Mouse (Mus musculus): ENCODE results near the gene Kcnd1. TPM values are rescaled to one million over a fixed set of nuclear protein-coding genes. Genes with fewer than 3 reads are reported as not detected.

Gene Kcnd1
- 0.37 and 0.43 TPM in 2 replicates for polyA plus RNA-seq (2012; rRNA removed)
- 0.19 TPM in 2 replicates for polyA plus RNA-seq (2014; fragmentation: Nextera tagmentation; extraction: Ambion mirVana)

GRCm38 (mm10) chrX:7821865-7822779 is at the start of gene Kcnd1:
Kcnd1 (plus strand) TSS chrX:7822289.
- Histone ChIP-seq H3K9ac (replicated peaks) (no peak within 1 kb of the TSS), H3K4me2 (ENCODE audit: low read depth) (peak within 1 kb of the TSS; percentile 34), H3K27me3 (ENCODE audit: control insufficient read depth, insufficient read depth, low read length) (no peaks in the 10 kb centered on the region), H3K27ac (no peak within 1 kb of the TSS), H3K9me3 (ENCODE audit: control insufficient read depth, low read length) (no peaks in the 10 kb centered on the region), H3K4me3 (ENCODE audit: insufficient read depth in 1 of 2, low read depth in 2 of 2, low read length in 2 of 2) (no peak within 1 kb of the TSS; a peak in 1 of 4 replicates), H3K36me3 (replicated peaks; ENCODE audit: control insufficient read depth, insufficient read depth, low read depth) (no peaks in the 10 kb centered on the region; the same call in 1 of the 2 replicates), H3K4me1 (replicated peaks; ENCODE audit: control insufficient read depth in 2 of 2, insufficient read depth in 2 of 2, low read length in 1 of 2) (no peaks in the 10 kb centered on the region)
- TF ChIP-seq EP300 (IDR thresholded peaks at IDR 0.05; ENCODE audit: low read depth) (no peak), CTCF (IDR thresholded peaks at IDR 0.05; ENCODE audit: low read depth) (no peak)
- ATAC-seq (ENCODE audit: insufficient read depth), result no peak
- DNase-seq (ENCODE audit: low read depth in 3 of 3, low spot score in 3 of 3), result no peak
- 12% methylated on average over 18 of the region's 24 CpGs for WGBS (ENCODE audit: insufficient replicate concordance)

- Histone ChIP-seq H3K4me2 (ENCODE audit: low read depth) (no peak overlapping the region), H3K9me3 (ENCODE audit: control insufficient read depth, low read length) (no peaks in the 10 kb centered on the region), H3K36me3 (replicated peaks; ENCODE audit: control insufficient read depth, insufficient read depth, low read depth) (no peaks in the 10 kb centered on the region; the same call in 1 of the 2 replicates), H3K27me3 (ENCODE audit: control insufficient read depth, insufficient read depth, low read length) (no peaks in the 10 kb centered on the region), H3K27ac (no peak overlapping the region), H3K4me3 (ENCODE audit: insufficient read depth in 1 of 2, low read depth in 2 of 2, low read length in 2 of 2) (no peak overlapping the region), H3K9ac (replicated peaks) (no peak overlapping the region), H3K4me1 (replicated peaks; ENCODE audit: control insufficient read depth in 2 of 2, insufficient read depth in 2 of 2, low read length in 1 of 2) (peaks cover 6 to 19% of the 10 kb centered on the region in 2 experiments; a peak in 3 of 4 replicates)
- TF ChIP-seq CTCF (IDR thresholded peaks at IDR 0.05; ENCODE audit: low read depth), result peak; percentile 55
- TF ChIP-seq EP300 (IDR thresholded peaks at IDR 0.05; ENCODE audit: low read depth), result no peak
- ATAC-seq (ENCODE audit: insufficient read depth) (no peak), DNase-seq (ENCODE audit: low read depth in 3 of 3, low spot score in 3 of 3) (no peak)
- WGBS (ENCODE audit: insufficient replicate concordance), result 43% methylated on average over 2 of the region's 2 CpGs
Measured at GRCm38 (mm10) chrX:7772766-7773165, 49.3 kb upstream of the Kcnd1 start.

GRCm38 (mm10) chrX:7775501-7776205 is 46.4 kb upstream of the Kcnd1 start:
- H3K36me3 ChIP-seq (replicated peaks; ENCODE audit: control insufficient read depth, insufficient read depth, low read depth), result no peaks in the 10 kb centered on the region; the same call in 1 of the 2 replicates
- H3K9me3 ChIP-seq (ENCODE audit: control insufficient read depth, low read length), result no peaks in the 10 kb centered on the region
- ATAC-seq (ENCODE audit: insufficient read depth) (no peak), DNase-seq (ENCODE audit: low read depth in 3 of 3, low spot score in 3 of 3) (no peak)
- WGBS (ENCODE audit: insufficient replicate concordance), result 62% methylated on average over 9 of the region's 9 CpGs
- TF ChIP-seq CTCF (IDR thresholded peaks at IDR 0.05; ENCODE audit: low read depth), result no peak
- no peak overlapping the region for H3K4me2 ChIP-seq (ENCODE audit: low read depth)
- H3K4me1 ChIP-seq (replicated peaks; ENCODE audit: control insufficient read depth in 2 of 2, insufficient read depth in 2 of 2, low read length in 1 of 2), result peaks cover 16 to 35% of the 10 kb centered on the region in 2 experiments
- H3K4me3 ChIP-seq (ENCODE audit: insufficient read depth in 1 of 2, low read depth in 2 of 2, low read length in 2 of 2), result no peak overlapping the region
- no peak overlapping the region for H3K27ac ChIP-seq
- H3K27me3 ChIP-seq (ENCODE audit: control insufficient read depth, insufficient read depth, low read length), result no peaks in the 10 kb centered on the region
- no peak overlapping the region for H3K9ac ChIP-seq (replicated peaks)

GRCm38 (mm10) chrX:7776329-7777082 is 45.6 kb upstream of the Kcnd1 start:
- peaks cover 16 to 35% of the 10 kb centered on the region in 2 experiments for H3K4me1 ChIP-seq (replicated peaks; ENCODE audit: control insufficient read depth in 2 of 2, insufficient read depth in 2 of 2, low read length in 1 of 2)
- TF ChIP-seq CTCF (IDR thresholded peaks at IDR 0.05; ENCODE audit: low read depth), result peak; percentile 88
- TF ChIP-seq EP300 (IDR thresholded peaks at IDR 0.05; ENCODE audit: low read depth), result no peak
- 34% methylated on average over 8 of the region's 8 CpGs for WGBS (ENCODE audit: insufficient replicate concordance)
- H3K4me2 ChIP-seq (ENCODE audit: low read depth), result no peak overlapping the region
- no peak overlapping the region for H3K9ac ChIP-seq (replicated peaks)
- H3K27me3 ChIP-seq (ENCODE audit: control insufficient read depth, insufficient read depth, low read length), result no peaks in the 10 kb centered on the region
- ATAC-seq (ENCODE audit: insufficient read depth), result peak; percentile 51
- peak overlapping the region; percentile 61 for H3K27ac ChIP-seq
- no peaks in the 10 kb centered on the region for H3K9me3 ChIP-seq (ENCODE audit: control insufficient read depth, low read length)
- no peaks in the 10 kb centered on the region; the same call in 1 of the 2 replicates for H3K36me3 ChIP-seq (replicated peaks; ENCODE audit: control insufficient read depth, insufficient read depth, low read depth)
- H3K4me3 ChIP-seq (ENCODE audit: insufficient read depth in 1 of 2, low read depth in 2 of 2, low read length in 2 of 2), result no peak overlapping the region
- DNase-seq (ENCODE audit: low read depth in 3 of 3, low spot score in 3 of 3), result no peak
